Mouse (Mus musculus): ENCODE results near the gene Btbd10.

Gene Btbd10

DNA sequence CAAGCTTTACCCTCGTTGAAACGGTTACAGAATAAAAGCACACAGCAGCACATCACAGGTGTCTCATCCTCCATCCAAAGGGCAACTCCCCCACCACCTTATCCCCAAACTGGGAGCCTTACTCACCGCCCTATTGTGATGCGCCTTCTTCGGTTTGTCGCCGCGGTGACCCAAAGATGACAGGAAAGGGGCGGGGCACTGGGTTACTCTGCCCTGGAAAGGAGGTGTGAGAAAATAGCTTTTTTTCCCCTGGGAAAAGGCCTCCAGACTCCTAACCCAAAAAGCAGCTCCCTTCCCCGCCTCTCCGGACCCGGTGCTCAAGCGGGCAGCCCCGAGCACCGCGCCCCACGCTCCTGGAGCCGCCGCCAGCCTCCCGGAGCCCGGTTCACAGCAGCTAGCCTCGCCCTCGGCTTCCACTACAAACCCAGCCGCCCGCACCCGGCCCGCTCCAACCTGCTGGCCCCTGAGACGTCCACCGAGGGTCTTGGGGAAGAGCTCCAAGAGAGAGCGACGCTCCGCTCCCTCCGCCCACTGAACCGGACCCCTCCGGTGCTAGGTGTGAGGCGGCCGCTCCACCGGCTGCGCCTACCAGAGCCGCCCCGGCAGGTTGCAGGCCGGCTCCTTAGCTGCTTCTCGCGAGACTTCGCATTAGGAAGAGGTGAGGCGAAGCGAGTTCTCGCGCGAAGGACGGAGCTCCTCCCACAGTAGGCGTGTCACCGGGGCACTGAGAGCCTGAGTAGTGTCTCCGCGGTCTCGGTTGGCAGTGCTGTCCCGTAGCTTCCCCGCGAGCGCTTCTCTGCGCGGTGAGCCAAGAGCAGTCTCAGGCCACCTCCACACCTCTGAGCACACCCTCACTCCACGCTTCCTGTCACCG lies at the start of gene Btbd10:
TSS of gene Btbd10 (minus strand) at position 647 of the 874 bp plus-strand sequence.
- DNase-seq (ENCODE audit: extremely low read depth, low read depth), result peak; percentile 89

DNA sequence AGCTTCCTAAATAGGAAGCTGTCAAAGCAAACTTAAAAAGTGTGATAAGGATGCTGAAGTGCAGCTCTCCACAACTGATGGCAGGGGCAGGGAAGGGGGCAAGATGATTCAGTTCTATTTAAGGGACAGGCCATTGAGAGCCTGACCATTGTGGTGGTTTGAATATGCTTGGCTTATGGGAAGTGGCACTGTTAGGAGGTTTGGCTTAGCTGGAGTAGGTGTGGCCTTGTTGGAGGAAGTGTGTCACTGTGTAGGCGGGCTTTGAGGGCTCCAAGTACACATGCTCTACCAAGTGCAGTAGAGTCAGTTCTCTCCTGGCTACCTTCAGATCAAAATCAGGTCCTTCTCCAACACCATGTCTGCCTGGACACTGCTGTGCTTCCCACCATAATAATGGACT lies 47.3 kb upstream of the Btbd10 start:
- no peak for DNase-seq (ENCODE audit: extremely low read depth, low read depth)

- DNase-seq (ENCODE audit: extremely low read depth, low read depth), result no peak
Measured at GRCm38 (mm10) chr7:113415256-113415655, 46.1 kb upstream of the Btbd10 start.

DNA sequence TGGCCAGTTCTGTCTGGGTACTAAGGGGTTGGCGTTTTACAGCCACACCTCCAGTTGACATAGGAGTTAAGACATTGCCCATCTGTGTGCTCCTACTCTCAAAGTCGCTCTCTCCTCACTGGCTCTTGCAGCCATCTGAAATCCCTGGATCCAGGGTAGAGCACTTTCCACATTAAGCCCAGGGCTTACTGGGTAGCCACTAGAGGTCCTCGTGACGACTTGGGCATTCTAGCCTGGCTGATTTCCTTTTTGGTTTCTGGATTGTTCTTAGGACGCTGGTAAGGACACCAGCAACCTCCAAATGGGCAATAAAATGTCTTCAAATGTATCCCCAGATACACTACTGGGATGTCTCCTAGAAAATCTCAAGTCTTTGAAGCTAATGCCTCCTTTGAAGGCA lies 39.5 kb upstream of the Btbd10 start:
- DNase-seq (ENCODE audit: extremely low read depth, low read depth), result no peak

- DNase-seq (ENCODE audit: extremely low read depth, low read depth), result no peak
Measured at GRCm38 (mm10) chr7:113398083-113398482, 28.9 kb upstream of the Btbd10 start.

DNA sequence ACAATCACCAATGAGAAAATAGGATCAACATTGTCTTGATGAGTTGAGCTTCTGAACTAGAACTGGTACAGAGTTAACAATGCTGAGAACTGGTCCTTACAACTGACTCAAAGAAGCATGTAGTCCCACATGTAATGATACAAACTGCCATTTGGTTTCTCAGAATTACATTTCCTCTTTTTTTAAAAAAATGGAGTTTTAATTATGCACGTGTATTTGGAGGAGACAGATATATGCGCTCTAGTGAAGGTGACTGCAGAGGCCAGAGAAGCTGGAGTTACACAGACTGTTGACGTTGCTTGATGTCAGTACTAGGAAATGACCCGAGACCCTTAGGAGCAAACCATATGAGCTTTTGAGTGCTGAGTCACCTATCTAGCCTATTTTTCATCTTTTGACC lies 27.5 kb upstream of the Btbd10 start:
- DNase-seq (ENCODE audit: extremely low read depth, low read depth), result no peak

DNA sequence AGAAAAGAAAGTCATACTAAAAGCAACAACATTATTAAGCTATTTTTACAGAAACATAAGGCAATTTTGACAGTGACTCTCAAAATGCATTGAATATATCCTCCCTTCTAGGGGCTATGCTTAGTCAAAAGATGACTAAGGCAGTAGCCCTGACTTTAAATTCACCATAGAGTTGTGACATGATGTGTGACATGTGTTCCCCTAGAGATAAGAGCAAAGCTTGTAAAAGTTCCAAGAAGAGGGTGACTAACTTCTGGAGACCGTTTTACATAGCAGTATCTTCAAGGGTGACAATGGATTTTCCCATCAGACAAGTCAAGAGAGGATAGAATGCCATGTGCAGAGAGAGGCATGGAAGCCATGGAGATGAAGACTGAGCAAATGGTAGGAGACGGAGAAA lies 22.4 kb upstream of the Btbd10 start:
- peak; percentile 61 for DNase-seq (ENCODE audit: extremely low read depth, low read depth)

DNA sequence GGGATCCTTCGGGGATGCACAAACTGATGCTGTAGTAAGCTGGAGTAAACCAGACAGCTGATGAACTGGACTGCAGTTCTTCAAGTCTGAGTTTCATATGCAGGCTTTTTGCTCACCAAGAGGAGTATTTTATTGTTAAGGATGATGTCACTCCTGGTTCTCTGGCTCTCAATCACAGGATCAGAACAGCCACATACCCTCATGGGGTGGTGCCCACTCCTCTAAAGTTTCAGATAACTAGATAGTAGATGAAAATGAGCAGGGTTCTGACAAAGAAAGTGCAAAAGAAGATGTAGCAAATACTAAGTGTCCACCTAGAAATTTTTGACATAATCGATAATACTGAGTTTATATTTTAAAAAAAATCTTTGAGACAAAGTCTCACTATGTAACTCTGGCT lies 19.3 kb upstream of the Btbd10 start, which contains the start of gene Pth:
TSS of gene Pth (minus strand) at position 101 of the 400 bp plus-strand sequence.
- DNase-seq (ENCODE audit: extremely low read depth, low read depth), result no peak

GRCm38 (mm10) chr7:113377875-113378658 lies 8.9 kb upstream of the Btbd10 start:
- peak; percentile 96 for DNase-seq (ENCODE audit: extremely low read depth, low read depth)

DNA sequence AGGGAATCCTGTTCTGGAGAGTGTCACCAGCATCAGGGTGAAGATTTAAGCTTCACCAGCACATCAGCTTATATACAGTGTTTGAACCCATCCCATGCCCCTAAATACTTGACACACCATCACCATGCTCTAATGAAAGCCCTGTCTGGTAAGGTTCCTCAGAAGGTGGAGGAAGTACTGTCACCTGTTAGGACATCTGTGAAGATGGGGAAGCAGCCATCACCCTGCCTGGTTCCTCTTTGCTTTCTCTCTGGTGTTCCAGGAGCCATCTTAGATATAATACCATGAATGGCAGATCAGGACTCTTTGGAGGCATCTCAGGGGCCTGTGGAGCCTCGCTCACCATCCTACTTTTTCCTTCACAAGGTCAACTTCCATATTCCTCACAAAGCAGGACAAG lies 3.5 kb upstream of the Btbd10 start:
- no peak for DNase-seq (ENCODE audit: extremely low read depth, low read depth)

DNA sequence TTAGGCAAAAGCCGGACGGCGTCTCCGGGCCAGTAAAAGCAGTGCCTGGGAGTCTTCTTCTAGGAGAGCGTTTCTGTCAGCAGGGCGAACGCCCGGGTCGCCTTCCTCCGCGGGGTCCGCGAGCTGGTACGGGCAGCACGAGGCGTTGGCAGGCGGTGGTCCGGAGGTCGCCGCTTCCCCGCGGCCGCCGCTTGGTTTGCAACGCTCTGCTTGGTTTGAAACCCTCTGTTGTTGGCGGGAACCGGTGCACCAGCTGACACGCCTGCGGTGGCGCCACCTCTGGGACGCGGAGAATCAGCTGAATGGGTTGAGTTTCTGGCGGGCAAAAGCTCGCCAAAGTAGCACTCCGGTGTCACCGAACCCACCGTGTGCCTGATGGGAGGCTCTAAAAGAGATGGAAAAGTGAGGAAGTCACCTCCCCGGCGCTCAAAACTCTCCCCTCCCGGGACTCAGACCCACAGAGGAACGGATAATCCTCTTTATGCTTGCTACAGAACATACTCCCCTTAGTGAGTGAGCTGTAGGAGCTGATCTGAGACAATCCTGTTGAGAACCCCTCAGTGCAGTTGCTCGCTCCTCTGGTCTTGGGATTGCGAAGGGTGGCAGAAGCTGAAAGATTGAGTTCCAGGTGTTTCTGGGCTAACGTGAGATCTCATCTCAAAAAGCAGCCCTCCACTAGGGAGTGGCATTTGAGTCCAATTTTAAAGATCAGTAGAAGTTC lies 588 bp upstream of the Btbd10 start:
- peak; percentile 56 for DNase-seq (ENCODE audit: extremely low read depth, low read depth)

DNA sequence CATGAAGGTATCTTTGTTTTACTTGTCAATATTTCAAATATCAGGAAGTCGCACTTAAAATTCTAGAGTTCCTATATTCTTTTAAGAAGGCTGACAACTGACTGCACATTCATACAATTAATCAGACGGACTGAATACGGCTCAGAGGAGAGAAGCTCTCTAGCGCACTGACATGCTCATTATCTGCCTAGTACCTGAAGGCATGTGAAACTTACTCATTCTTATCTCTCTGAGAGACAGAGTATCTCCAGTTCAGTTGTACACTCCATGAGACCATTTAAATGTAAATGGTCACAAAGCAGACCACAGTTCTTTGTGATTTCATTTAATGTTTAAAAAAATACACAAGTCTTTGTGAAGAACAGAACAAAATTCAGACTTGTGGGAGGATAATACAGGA lies 1.8 kb downstream of the Btbd10 start:
- DNase-seq (ENCODE audit: extremely low read depth, low read depth), result no peak

DNA sequence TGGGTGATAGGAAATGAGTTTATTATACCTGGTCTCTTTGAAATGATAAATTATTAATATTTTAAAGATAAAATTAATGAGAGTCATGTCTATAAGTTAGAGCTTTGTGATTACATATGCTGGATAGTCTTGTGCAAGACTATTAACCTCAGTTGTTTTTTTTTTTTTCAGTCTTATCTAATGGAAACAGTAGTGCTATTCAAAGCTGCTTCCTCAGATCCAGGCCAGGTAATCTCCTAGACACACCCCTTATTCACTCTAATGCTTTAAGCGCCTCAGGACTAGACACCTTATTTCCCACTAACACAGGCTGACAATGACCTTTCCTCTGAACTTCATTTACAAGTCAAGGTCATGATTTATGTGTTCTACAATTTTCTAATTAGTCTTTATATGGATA lies 20.1 kb downstream of the Btbd10 start:
- DNase-seq (ENCODE audit: extremely low read depth, low read depth), result peak; percentile 41

- DNase-seq (ENCODE audit: extremely low read depth, low read depth), result no peak
Measured at GRCm38 (mm10) chr7:113347694-113348093, 21.5 kb downstream of the Btbd10 start.

GRCm38 (mm10) chr7:113347271-113347670 lies 21.9 kb downstream of the Btbd10 start:
- no peak for DNase-seq (ENCODE audit: extremely low read depth, low read depth)

- DNase-seq (ENCODE audit: extremely low read depth, low read depth), result no peak
Measured at GRCm38 (mm10) chr7:113335250-113335649, 33.9 kb downstream of the Btbd10 start.

GRCm38 (mm10) chr7:113334036-113334435 lies 35.2 kb downstream of the Btbd10 start:
- DNase-seq (ENCODE audit: extremely low read depth, low read depth), result no peak

DNA sequence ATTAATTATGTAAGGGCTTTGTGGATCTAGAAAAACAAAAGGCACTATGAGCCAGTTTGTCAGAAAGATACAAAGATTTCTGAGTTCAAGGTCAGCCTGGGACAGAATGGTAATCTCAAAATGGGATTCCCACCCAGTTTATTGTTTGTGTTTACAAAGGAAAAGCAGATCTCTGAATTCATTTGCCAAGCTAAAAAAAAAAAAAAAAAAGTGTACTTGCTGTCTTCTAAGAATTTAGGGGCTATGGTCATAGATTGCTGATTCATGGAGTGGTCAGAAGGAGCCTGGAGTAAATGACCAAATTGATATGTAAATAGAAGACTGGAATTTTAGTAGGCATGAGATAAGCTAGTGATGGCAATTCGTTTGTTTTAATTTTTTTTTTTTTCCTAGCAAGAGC lies 49.1 kb downstream of the Btbd10 start:
- no peak for DNase-seq (ENCODE audit: extremely low read depth, low read depth)

GRCm38 (mm10) chr7:113311784-113312183 lies 57.4 kb downstream of the Btbd10 start:
- peak; percentile 41 for DNase-seq (ENCODE audit: extremely low read depth, low read depth)

- DNase-seq (ENCODE audit: extremely low read depth, low read depth), result no peak
Measured at GRCm38 (mm10) chr7:113310136-113310535, 59.1 kb downstream of the Btbd10 start.

DNA sequence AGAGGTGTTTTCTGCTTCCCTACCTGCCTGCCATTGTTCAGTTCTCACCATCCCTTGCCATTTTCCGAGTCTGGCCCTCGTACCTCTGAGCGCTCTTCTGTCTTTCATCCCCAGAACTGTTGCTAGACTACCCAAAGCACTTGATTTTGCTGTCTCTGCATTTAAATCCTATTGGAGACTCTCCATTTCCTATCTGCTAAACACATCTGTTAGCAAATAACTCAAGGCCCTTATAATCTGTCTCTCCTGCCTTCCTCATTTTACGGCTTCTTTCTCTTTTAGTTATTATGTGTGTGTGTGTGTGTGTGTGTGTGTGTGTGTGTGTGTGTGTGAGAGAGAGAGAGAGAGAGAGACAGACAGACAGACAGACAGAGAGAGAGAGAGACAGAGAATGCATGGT lies 71.4 kb downstream of the Btbd10 start:
- DNase-seq (ENCODE audit: extremely low read depth, low read depth), result peak; percentile 30
